Mouse (Mus musculus): ENCODE measurements around the gene Gm10100.
"Not testable (repeated sequence)": the region's sequence is repeated elsewhere in the genome, so short reads cannot be mapped to it uniquely, and the experiment has no call there.

Gm10100 gene

GRCm38 (mm10) chr10:77752312-77752711 lies 26.0 kb downstream of the Gm10100 start:
- DNase-seq (ENCODE audit: low read depth, low spot score), result not testable (repeated sequence)

GRCm38 (mm10) chr10:77753448-77753847 lies 27.2 kb downstream of the Gm10100 start:
- no peak for DNase-seq (ENCODE audit: low read depth, low spot score)

GRCm38 (mm10) chr10:77759582-77759981 lies 33.3 kb downstream of the Gm10100 start, which contains the start of gene Gm3233:
Gene Gm3233, minus strand, starts transcription at chr10:77759682.
- DNase-seq (ENCODE audit: low read depth, low spot score), result not testable (repeated sequence)

DNA sequence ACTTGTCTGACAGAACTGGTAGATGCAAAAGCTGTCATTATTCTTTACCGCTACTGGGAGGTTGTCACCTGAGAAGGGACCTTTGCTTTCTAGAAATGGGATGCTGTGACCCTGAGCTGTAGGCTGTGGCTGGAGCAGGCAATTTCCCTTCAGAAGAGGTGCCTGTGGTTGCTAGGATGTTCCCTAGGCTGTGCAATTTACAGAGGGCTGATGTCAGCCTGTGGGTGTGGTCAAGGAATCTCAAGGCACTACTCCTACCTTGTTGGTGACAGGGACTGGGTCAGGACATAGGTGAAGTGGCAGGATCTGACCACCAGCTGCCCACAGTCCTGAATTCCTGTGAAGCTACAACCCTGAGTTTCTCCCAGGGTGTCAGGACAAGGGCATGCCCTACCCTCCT lies 43.4 kb downstream of the Gm10100 start:
- no peak for DNase-seq (ENCODE audit: low read depth, low spot score)

- not testable (repeated sequence) for DNase-seq (ENCODE audit: low read depth, low spot score)
These were observed 44.9 kb downstream of the Gm10100 start, which contains the start of gene Gm3238 for GRCm38 (mm10) chr10:77771225-77771624. Gene Gm3238, minus strand, starts transcription at chr10:77771325.

GRCm38 (mm10) chr10:77772142-77772541 lies 45.9 kb downstream of the Gm10100 start:
- DNase-seq (ENCODE audit: low read depth, low spot score), result not testable (repeated sequence)
